Mouse (Mus musculus): ENCODE measurements around the gene Taok1.

GRCm38 (mm10) chr11:77494782-77495181, 112.8 kb downstream of the Taok1 start:
- TF ChIP-seq USF1 (IDR thresholded peaks at IDR 0.05; ENCODE audit: low read depth): no peak
- no peak for TF ChIP-seq POLR2A (IDR thresholded peaks at IDR 0.05; ENCODE audit: insufficient read length, low read depth)
- TF ChIP-seq MYOG (IDR thresholded peaks at IDR 0.05; ENCODE audit: control insufficient read depth in 1 of 3, insufficient read depth in 1 of 3, insufficient read length in 2 of 3, low read depth in 2 of 3): no peak
- TF ChIP-seq TCF12 (IDR thresholded peaks at IDR 0.05; ENCODE audit: insufficient read depth, poor library complexity, severe bottlenecking): no peak
- TF ChIP-seq SRF (IDR thresholded peaks at IDR 0.05; ENCODE audit: control insufficient read depth, insufficient read length, low read depth): no peak
- TF ChIP-seq CEBPB (IDR thresholded peaks at IDR 0.05; ENCODE audit: insufficient read depth, poor library complexity, severe bottlenecking): no peak
- no peak for TF ChIP-seq POLR2AphosphoS2 (IDR thresholded peaks at IDR 0.05; ENCODE audit: insufficient read length, low read depth)
- no peak for TF ChIP-seq E2F4 (IDR thresholded peaks at IDR 0.05; ENCODE audit: insufficient read depth)
- TF ChIP-seq MAX (IDR thresholded peaks at IDR 0.05; ENCODE audit: low read depth): no peak
- no peak for TF ChIP-seq REST (IDR thresholded peaks at IDR 0.05; ENCODE audit: insufficient read depth, insufficient read length)
- no peak for TF ChIP-seq TCF3 (IDR thresholded peaks at IDR 0.05; ENCODE audit: insufficient read length, low read depth)
- TF ChIP-seq MYOD1 (IDR thresholded peaks at IDR 0.05; ENCODE audit: control insufficient read depth in 1 of 3, insufficient read length in 2 of 3, low read depth in 2 of 3): no peak

Data from myocyte (in vitro differentiated cells).